Mouse (Mus musculus) neural tube, embryonic 11.5 days (tissue): ENCODE measurements around the gene Pax7. TPM values are rescaled to one million over a fixed set of nuclear protein-coding genes. Genes with fewer than 3 reads are reported as not detected.

ENCODE experiments used
- ATAC-seq: fragments of 200-750 bp; cut with Nextera tagmentation; 2 replicates; pipeline ENCODE4 v1.8.0; 2017; ENCODE audit warnings: moderate number of reproducible peaks, mild to moderate bottlenecking, moderate TSS enrichment, moderate library complexity; ENCODE audit not compliant: insufficient read depth, low FRiP score, low TSS enrichment
- DNase-seq: peaks from one replicate; pipeline ENCODE4 v3.0.0-alpha.2; 2015; ENCODE audit warnings: low spot score
- H3K27ac ChIP-seq: fragments of 300-500 bp; sonication (generic); 2 replicates; pipeline ENCODE4 v1.5.1; 2014; ENCODE audit warnings: low read depth, mild to moderate bottlenecking, low read length
- H3K27me3 ChIP-seq: fragments of 300-500 bp; sonication (generic); 2 replicates; pipeline ENCODE4 v1.6.1; 2014; ENCODE audit warnings: mild to moderate bottlenecking, low read length, mixed read lengths; ENCODE audit not compliant: control insufficient read depth, insufficient read depth
- H3K36me3 ChIP-seq: fragments of 300-500 bp; sonication (generic); 2 replicates; pipeline ENCODE4 v1.6.1; 2014; ENCODE audit warnings: mild to moderate bottlenecking, low read length, moderate library complexity, mixed read lengths; ENCODE audit not compliant: control insufficient read depth, insufficient read depth
- H3K4me1 ChIP-seq: fragments of 300-500 bp; sonication (generic); 2 replicates; pipeline ENCODE4 v1.6.1; 2014; ENCODE audit warnings: low read length, mixed read lengths; ENCODE audit not compliant: control insufficient read depth, insufficient read depth
- H3K4me2 ChIP-seq: fragments of 300-500 bp; sonication (generic); 2 replicates; pipeline ENCODE4 v1.6.1; 2014; ENCODE audit warnings: low read depth, mild to moderate bottlenecking, moderate library complexity
- H3K4me3 ChIP-seq: fragments of 300-500 bp; sonication (generic); 2 replicates; pipeline ENCODE4 v1.5.1; 2014; ENCODE audit warnings: low read depth, low read length
- H3K9ac ChIP-seq: fragments of 300-500 bp; sonication (generic); 2 replicates; pipeline ENCODE4 v1.6.1; 2014; ENCODE audit warnings: mild to moderate bottlenecking, low read length
- H3K9me3 ChIP-seq: fragments of 300-500 bp; sonication (generic); 2 replicates; pipeline ENCODE4 v1.6.1; 2016; ENCODE audit warnings: low read length; ENCODE audit not compliant: control insufficient read depth
- WGBS: fragments of 180-500 bp; shearing (Covaris S2); extraction: QIAGEN DNeasy Blood & Tissue Kit; methylation state at CpG from one replicate; pipeline ENCODE4 v1.1.7; 2014; 5-methylcytosine and 5-hydroxymethylcytosine counted together
- polyA plus RNA-seq: library from polyadenylated mRNA; unstranded; fragments of >200 nt; fragmentation: Nextera tagmentation; extraction: Ambion mirVana; gene quantifications from 2 replicates; pipeline ENCODE4 v1.2.1, GENCODE M21; 2014

Gene Pax7
- polyA plus RNA-seq, 1 experiment from 2014 or later = 3.8 TPM

GRCm38 (mm10) chr4:139758512-139759340 is 74.6 kb downstream of the Pax7 start:
- ATAC-seq = 0 out of 2 replicates have a peak, but pooled peaks have one; percentile 11
- no peak overlapping the region for H3K4me2 ChIP-seq
- 0 out of 2 replicates have a peak, but pooled peaks cover 2% of the 10 kb centered on the region for H3K27me3 ChIP-seq
- no peak overlapping the region for H3K27ac ChIP-seq
- H3K9ac ChIP-seq = no peak overlapping the region
- H3K4me1 ChIP-seq = peaks cover 16% of the 10 kb centered on the region
- WGBS = 15% methylated on average over 16 of the region's 17 CpGs
- DNase-seq = peak; percentile 56
- no peak overlapping the region for H3K4me3 ChIP-seq
- no peaks in the 10 kb centered on the region for H3K36me3 ChIP-seq
- no peaks in the 10 kb centered on the region for H3K9me3 ChIP-seq

DNA sequence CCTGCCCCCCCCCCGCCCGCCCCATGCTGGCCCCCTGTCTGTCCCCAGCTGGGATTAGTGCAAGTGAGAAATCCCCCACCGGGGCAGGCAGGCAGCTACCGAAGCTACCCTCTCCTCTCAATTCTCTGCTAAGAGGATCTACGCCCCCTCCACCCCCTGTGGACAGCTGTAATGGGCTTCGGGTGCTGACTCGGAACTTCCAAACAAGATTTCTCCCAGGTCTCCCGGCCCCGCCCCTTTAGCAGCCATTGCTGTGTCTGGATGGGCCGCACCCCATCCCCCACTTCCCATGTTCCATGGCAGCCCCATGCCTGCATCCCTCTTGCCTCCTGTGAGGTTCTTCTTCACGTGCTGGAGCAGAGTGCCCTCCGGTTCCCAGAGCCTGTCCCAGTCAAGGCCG is 76.4 kb downstream of the Pax7 start:
- Histone ChIP-seq H3K4me1 (peaks cover 4% of the 10 kb centered on the region), H3K36me3 (no peaks in the 10 kb centered on the region), H3K4me3 (no peak overlapping the region), H3K9ac (no peak overlapping the region), H3K27me3 (no peaks in the 10 kb centered on the region), H3K27ac (no peak overlapping the region), H3K4me2 (no peak overlapping the region), H3K9me3 (no peaks in the 10 kb centered on the region)
- WGBS = 7% methylated on average over 13 of the region's 13 CpGs
- DNase-seq = no peak
- no peak for ATAC-seq

- Histone ChIP-seq H3K4me2 (no peak overlapping the region), H3K36me3 (no peaks in the 10 kb centered on the region), H3K4me1 (peaks cover 4% of the 10 kb centered on the region), H3K9ac (no peak overlapping the region), H3K4me3 (no peak overlapping the region), H3K27ac (no peak overlapping the region), H3K27me3 (no peaks in the 10 kb centered on the region), H3K9me3 (no peaks in the 10 kb centered on the region)
- WGBS = 50% methylated on average over 11 of the region's 11 CpGs
- no peak for ATAC-seq
- DNase-seq = no peak
These were observed 79.1 kb downstream of the Pax7 start for GRCm38 (mm10) chr4:139754148-139754710.

DNA sequence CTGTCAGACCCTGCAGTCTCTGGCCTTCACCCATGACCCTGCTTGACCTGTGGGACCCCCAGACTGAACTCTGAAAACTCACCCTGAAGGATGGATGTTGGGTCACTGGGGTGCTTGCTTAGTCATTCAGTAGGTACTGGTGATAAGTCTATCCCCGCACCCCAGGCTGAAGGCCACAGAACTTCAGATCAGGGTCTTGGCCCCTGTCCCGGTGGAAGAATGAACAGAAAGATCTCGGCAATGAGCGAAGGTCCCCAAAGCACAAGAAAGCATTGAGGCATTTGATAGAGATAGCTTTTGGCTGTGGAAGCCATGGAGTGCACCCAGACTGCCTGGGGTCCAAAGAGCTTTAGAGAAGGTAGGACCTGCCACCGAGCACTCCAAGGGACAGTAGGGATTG is 82.4 kb downstream of the Pax7 start:
- Histone ChIP-seq H3K4me3 (no peak overlapping the region), H3K27ac (no peak overlapping the region), H3K9ac (no peak overlapping the region), H3K4me1 (0 out of 2 replicates have a peak, but pooled peaks cover 2% of the 10 kb centered on the region), H3K27me3 (no peaks in the 10 kb centered on the region), H3K4me2 (no peak overlapping the region), H3K9me3 (no peaks in the 10 kb centered on the region), H3K36me3 (no peaks in the 10 kb centered on the region; the same call in 1 of the 2 replicates)
- no peak for DNase-seq
- 91% methylated on average over 5 of the region's 5 CpGs for WGBS
- no peak for ATAC-seq

GRCm38 (mm10) chr4:139747190-139747936 is 86.0 kb downstream of the Pax7 start:
- Histone ChIP-seq H3K4me3 (no peak overlapping the region), H3K9ac (no peak overlapping the region), H3K9me3 (no peaks in the 10 kb centered on the region), H3K36me3 (no peaks in the 10 kb centered on the region; the same call in 1 of the 2 replicates), H3K27me3 (no peaks in the 10 kb centered on the region), H3K27ac (no peak overlapping the region), H3K4me1 (0 out of 2 replicates have a peak, but pooled peaks cover 2% of the 10 kb centered on the region), H3K4me2 (no peak overlapping the region)
- ATAC-seq (no peak), DNase-seq (no peak)
- WGBS = 33% methylated on average over 12 of the region's 12 CpGs

DNA sequence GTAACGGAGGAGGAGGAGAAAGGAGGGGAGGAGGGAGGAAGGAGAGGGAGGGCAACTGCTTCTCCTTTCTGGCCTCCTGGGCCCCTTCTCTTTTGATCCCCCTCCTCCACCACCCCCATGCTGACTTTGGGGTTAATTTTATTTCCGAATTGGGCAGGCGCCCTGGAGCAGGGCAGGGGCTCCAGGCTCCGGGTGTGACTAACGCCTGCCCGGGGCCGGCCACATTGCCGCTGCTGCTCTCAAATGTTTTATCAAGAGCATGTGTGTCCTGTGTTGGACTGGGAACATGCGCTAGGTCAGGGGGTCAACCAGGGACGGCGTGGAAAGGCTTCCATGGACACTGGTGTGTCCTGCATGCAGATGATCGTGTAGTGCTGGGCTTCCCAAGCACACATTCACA is 87.2 kb downstream of the Pax7 start:
- H3K9ac ChIP-seq = no peak overlapping the region
- H3K4me2 ChIP-seq = no peak overlapping the region
- H3K4me1 ChIP-seq = 0 out of 2 replicates have a peak, but pooled peaks cover 2% of the 10 kb centered on the region
- no peak for DNase-seq
- H3K9me3 ChIP-seq = no peaks in the 10 kb centered on the region
- H3K27me3 ChIP-seq = no peaks in the 10 kb centered on the region
- no peak overlapping the region for H3K4me3 ChIP-seq
- no peak for ATAC-seq
- WGBS = 43% methylated on average over 12 of the region's 12 CpGs
- H3K27ac ChIP-seq = no peak overlapping the region
- H3K36me3 ChIP-seq = no peaks in the 10 kb centered on the region; the same call in 1 of the 2 replicates

DNA sequence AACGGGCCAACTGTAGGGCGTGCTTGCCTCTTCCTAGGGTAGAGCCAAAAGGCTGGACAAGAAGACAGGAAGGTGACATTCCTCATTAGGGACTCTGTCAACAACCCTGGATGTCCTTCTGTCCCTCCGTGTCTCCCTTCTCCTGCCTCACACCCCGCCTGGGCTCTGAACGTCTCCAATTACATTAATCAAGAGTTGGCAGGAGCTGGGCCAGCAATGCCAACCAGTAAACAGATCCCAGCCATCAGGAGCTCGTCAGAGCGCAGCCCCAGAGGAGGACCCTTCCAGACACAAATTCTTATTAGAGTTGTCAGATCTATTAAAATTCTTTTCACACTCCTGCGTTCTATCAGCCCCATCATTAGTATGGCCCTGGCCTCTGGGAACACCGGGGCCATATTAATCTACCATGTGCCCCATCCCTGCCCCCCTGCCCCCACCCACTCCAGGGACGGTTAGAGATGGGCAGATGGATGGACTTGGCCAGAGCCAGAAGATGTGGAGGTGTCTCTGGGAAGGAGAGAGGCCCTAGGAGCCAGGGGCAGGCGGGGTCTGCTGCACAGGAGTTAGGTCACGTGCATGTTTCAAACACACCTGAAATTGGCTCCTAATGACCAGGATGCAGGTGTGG is 88.4 kb downstream of the Pax7 start:
- Histone ChIP-seq H3K9ac (no peak overlapping the region), H3K4me2 (no peak overlapping the region), H3K4me1 (0 out of 2 replicates have a peak, but pooled peaks cover 2% of the 10 kb centered on the region), H3K27ac (no peak overlapping the region), H3K36me3 (no peaks in the 10 kb centered on the region; the same call in 1 of the 2 replicates), H3K4me3 (no peak overlapping the region), H3K9me3 (no peaks in the 10 kb centered on the region), H3K27me3 (no peaks in the 10 kb centered on the region)
- DNase-seq (no peak), ATAC-seq (no peak)
- 72% methylated on average over 12 of the region's 12 CpGs for WGBS

DNA sequence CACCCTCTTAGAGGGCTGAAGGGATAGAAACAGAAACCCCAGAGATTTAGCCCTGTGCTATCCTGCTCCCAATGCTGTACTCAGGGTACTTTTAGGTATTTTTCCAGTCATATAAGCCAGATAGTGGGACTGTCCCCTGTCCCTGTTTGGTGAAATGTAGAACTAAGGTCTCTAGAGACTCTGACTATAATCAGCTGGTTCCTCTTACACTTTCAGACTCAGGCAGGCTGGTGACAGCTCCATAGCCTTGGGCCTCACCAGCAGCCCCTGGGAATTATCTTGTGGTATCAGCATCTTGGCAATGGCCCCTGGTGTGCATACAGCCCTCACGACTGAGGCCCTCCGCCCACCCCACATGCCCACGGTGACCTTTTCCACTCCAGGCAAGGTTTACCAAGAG is 89.7 kb downstream of the Pax7 start:
- Histone ChIP-seq H3K9ac (no peak overlapping the region), H3K27ac (no peak overlapping the region), H3K4me2 (no peak overlapping the region), H3K9me3 (no peaks in the 10 kb centered on the region), H3K4me3 (no peak overlapping the region), H3K27me3 (no peaks in the 10 kb centered on the region), H3K4me1 (0 out of 2 replicates have a peak, but pooled peaks cover 2% of the 10 kb centered on the region), H3K36me3 (no peaks in the 10 kb centered on the region; the same call in 1 of the 2 replicates)
- ATAC-seq = no peak
- no peak for DNase-seq
- 85% methylated on average over 3 of the region's 3 CpGs for WGBS
